Mouse (Mus musculus) limb, embryonic 14.5 days (tissue): ENCODE results near the gene Stat5a. TPM values are rescaled to one million over a fixed set of nuclear protein-coding genes. Genes with fewer than 3 reads are reported as not detected.

Source experiments
- ATAC-seq: fragments of 200-750 bp; cut with Nextera tagmentation; 2 replicates; pipeline ENCODE4 v1.8.0; 2017; ENCODE audit warnings: low read depth, moderate number of reproducible peaks, moderate TSS enrichment; ENCODE audit not compliant: low FRiP score
- DNase-seq: peaks from one replicate; pipeline ENCODE4 v3.0.0-alpha.2; 2015; ENCODE audit warnings: low spot score
- H3K27ac ChIP-seq: fragments of 300-500 bp; sonication (generic); replicated peaks from 2 replicates; pipeline ENCODE4 v1.5.1; 2014; ENCODE audit warnings: low read depth, mild to moderate bottlenecking, low read length, moderate library complexity, mixed read lengths
- H3K27me3 ChIP-seq: fragments of 300-500 bp; sonication (generic); 2 replicates; pipeline ENCODE4 v1.6.1; 2014; ENCODE audit warnings: low read length, mixed read lengths; ENCODE audit not compliant: control insufficient read depth, insufficient read depth
- H3K36me3 ChIP-seq: fragments of 300-500 bp; sonication (generic); 2 replicates; pipeline ENCODE4 v1.6.1; 2014; ENCODE audit warnings: mild to moderate bottlenecking, low read length, moderate library complexity, mixed read lengths; ENCODE audit not compliant: control insufficient read depth, insufficient read depth
- H3K4me1 ChIP-seq: fragments of 300-500 bp; sonication (generic); 2 replicates; pipeline ENCODE4 v1.6.1; 2014; ENCODE audit warnings: antibody characterized with exemption, low read length, mixed read lengths; ENCODE audit not compliant: control insufficient read depth, insufficient read depth
- H3K4me2 ChIP-seq: fragments of 300-500 bp; sonication (generic); replicated peaks from 2 replicates; pipeline ENCODE4 v1.6.1; 2014; ENCODE audit warnings: low read depth, mild to moderate bottlenecking, low read length, moderate library complexity; ENCODE audit not compliant: severe bottlenecking
- H3K4me3 ChIP-seq: fragments of 300-500 bp; sonication (generic); replicated peaks from 2 replicates; pipeline ENCODE4 v1.5.1; 2014; ENCODE audit warnings: low read length
- H3K9ac ChIP-seq: fragments of 300-500 bp; sonication (generic); 2 replicates; pipeline ENCODE4 v1.6.1; 2014; ENCODE audit warnings: mild to moderate bottlenecking, low read depth, low read length, moderate library complexity; ENCODE audit not compliant: severe bottlenecking
- H3K9me3 ChIP-seq: fragments of 300-500 bp; sonication (generic); 2 replicates; pipeline ENCODE4 v1.6.1; 2016; ENCODE audit warnings: low read length; ENCODE audit not compliant: control insufficient read depth
- POLR2A ChIP-seq: fragments of 200-500 bp; IDR thresholded peaks from 2 replicates; pipeline ENCODE4 v1.8.0; 2012; ENCODE audit warnings: inconsistent platforms, mild to moderate bottlenecking, moderate library complexity, borderline replicate concordance; ENCODE audit not compliant: insufficient read depth, insufficient read length; ENCODE audit errors: extremely low read depth
- WGBS: fragments of 180-500 bp; shearing (Covaris S2); extraction: QIAGEN DNeasy Blood & Tissue Kit; methylation state at CpG from one replicate; pipeline ENCODE4 v1.1.7; 2014; 5-methylcytosine and 5-hydroxymethylcytosine counted together
- polyA plus RNA-seq, 2 experiments: library from polyadenylated mRNA; depleted of rRNA in 1 of 2; stranded (reverse) in 1 of 2; unstranded in 1 of 2; fragments of >200 nt; fragmentation: Nextera tagmentation in 1 of 2; extraction: Ambion mirVana in 1 of 2; gene quantifications; 2 replicates each; pipeline versions ENCODE4 v1.2.1 to v1.2.3; 2012 to 2014

The Stat5a gene
- polyA plus RNA-seq (2012; rRNA removed) (8.0 and 11.3 TPM in 2 replicates), polyA plus RNA-seq (2014; fragmentation: Nextera tagmentation; extraction: Ambion mirVana) (5.3 and 7.8 TPM in 2 replicates)

DNA sequence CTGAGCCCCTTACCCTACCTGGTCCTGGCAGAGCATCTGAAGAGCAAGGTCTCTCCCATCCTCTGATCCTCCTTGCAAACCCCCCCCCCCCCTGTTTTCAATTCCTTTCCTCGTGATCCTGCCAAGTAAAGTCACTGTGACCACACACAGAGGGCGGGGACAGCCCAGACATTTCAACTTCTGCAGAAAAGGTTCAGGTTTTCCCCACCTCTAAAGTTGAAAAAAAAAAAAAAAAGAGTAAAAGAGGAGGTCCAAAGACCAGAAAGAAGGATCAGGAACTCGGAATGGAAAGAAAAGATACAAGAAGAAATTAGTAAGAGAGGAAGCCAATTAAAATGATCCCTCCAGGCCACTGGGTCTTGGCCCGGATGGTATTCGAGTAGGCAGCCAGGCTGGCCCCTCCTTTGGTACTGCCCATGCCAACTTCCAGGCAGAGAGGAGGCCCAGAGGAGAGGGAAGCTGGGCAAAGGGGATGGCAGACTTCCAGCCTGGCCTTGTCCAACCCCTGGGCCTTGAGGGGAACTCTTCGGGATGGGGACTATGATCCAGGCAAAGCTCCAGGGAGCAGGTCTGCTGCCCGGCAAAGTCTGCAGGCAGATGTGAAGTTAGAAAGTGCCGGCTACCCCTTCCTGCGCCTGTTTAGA lies at the start of gene Stat5a:
TSS of gene Stat5a (plus strand) at position 417 of the 644 bp plus-strand sequence.
- Histone ChIP-seq H3K9me3 (no peaks in the 10 kb centered on the region), H3K27ac (no peak within 1 kb of the TSS), H3K9ac (peak within 1 kb of the TSS; percentile 56), H3K4me2 (peak within 1 kb of the TSS; percentile 71), H3K36me3 (no peaks in the 10 kb centered on the region), H3K27me3 (peaks cover 19% of the 10 kb centered on the region; the same call in 1 of the 2 replicates), H3K4me1 (peaks cover 4% of the 10 kb centered on the region; the same call in 1 of the 2 replicates), H3K4me3 (peak within 1 kb of the TSS; percentile 47)
- 56% methylated on average over 9 of the region's 9 CpGs for WGBS
- TF ChIP-seq POLR2A = no peak
- ATAC-seq = no peak
- no peak for DNase-seq

DNA sequence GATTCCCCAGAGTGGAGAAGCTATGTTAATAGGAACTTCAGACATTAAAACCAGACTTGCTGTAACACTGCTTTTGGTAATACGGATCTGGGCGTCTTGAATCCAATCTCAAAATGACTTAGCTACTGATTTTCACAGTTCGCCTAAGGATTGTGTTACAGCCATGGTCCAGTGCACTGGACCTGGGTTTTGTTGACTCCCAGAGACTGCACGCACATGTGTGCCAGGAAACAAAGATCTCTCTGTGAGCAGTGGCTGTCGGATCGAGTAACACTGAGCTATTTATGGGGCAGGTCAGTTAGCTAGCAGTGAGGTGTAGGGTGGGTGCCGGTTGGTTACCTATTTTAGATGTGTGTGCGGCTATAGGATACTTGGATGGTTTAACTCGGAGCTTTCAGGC lies 48.6 kb upstream of the Stat5a start:
- Histone ChIP-seq H3K4me3 (no peak overlapping the region), H3K36me3 (no peaks in the 10 kb centered on the region), H3K9me3 (no peaks in the 10 kb centered on the region), H3K4me1 (peaks cover 5% of the 10 kb centered on the region), H3K4me2 (no peak overlapping the region), H3K9ac (no peak overlapping the region), H3K27me3 (no peaks in the 10 kb centered on the region), H3K27ac (peak overlapping the region; percentile 56)
- no peak for TF ChIP-seq POLR2A
- ATAC-seq (peak; percentile 66; the same call in 1 of the 2 replicates), DNase-seq (peak; percentile 33)
- WGBS = 32% methylated on average over 9 of the region's 9 CpGs

DNA sequence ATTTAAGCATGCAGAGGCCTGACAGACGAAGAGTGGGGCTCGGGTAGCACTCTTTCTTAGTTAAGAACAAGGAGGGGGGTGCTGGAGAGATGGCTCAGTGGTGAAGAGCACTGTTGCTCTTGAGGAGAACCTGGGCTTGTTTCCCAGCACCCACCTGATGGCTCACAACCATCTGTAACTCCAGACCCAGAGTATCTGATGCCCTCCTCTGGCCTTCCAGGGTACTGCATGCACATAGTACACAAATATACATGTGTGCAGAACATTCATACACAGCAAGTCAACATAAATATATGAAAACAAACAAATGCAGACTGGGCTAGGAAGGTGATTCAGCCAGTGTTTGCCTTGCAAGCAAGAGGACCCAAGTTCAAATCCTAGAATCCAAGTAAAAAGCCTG lies 48.0 kb upstream of the Stat5a start:
- DNase-seq (no peak), ATAC-seq (no peak)
- H3K27ac ChIP-seq = peak overlapping the region; percentile 56; the same call in 1 of the 2 replicates
- H3K4me3 ChIP-seq = no peak overlapping the region
- H3K4me2 ChIP-seq = no peak overlapping the region
- TF ChIP-seq POLR2A = no peak
- 74% methylated on average over 2 of the region's 2 CpGs for WGBS
- H3K27me3 ChIP-seq = no peaks in the 10 kb centered on the region
- no peak overlapping the region for H3K9ac ChIP-seq
- H3K9me3 ChIP-seq = no peaks in the 10 kb centered on the region
- H3K4me1 ChIP-seq = peaks cover 5% of the 10 kb centered on the region
- no peaks in the 10 kb centered on the region for H3K36me3 ChIP-seq

DNA sequence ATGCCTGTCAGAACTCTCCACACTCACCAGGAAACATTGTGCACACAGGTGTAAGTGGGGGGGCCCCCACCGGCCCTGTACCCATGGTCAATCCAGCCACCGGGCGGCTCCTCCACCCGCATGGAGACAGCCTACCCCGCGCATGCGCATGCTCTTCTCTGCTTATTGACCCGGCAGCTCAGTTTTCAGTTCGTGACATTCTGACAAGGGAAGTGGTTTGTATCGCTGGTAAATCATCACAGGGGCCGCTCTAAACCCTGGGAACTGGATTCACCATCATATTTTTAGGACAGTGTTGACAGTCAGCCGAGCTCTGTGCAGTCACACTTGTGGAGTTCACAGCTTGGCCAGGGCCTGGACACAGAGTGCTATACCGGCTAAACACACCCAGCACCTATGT lies 44.7 kb upstream of the Stat5a start:
- H3K4me1 ChIP-seq = peaks cover 5% of the 10 kb centered on the region
- WGBS = 56% methylated on average over 13 of the region's 13 CpGs
- no peak overlapping the region for H3K4me3 ChIP-seq
- H3K9ac ChIP-seq = no peak overlapping the region
- H3K36me3 ChIP-seq = no peaks in the 10 kb centered on the region
- no peak for ATAC-seq
- peak; percentile 44 for DNase-seq
- TF ChIP-seq POLR2A = no peak
- H3K4me2 ChIP-seq = no peak overlapping the region
- H3K9me3 ChIP-seq = no peaks in the 10 kb centered on the region
- H3K27me3 ChIP-seq = no peaks in the 10 kb centered on the region
- no peak overlapping the region for H3K27ac ChIP-seq

DNA sequence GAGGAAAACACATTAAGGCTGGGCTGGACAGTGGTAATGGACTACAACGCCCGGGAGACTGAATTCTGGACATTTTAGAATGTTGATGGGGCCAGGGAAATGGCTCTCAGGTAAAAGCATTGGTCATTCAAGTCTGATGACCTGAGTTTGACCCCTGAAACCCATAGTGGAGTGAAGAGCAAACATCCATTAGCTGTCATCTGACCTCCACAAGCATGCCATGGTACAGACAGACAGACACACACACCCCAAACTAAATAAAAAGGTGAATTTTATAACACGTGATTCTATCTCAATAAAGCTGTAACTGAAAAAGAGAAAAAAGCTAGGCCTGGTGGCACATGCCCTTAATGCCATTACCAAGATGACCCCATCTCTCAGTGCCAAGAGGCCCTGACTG lies 42.8 kb upstream of the Stat5a start:
- peaks cover 7% of the 10 kb centered on the region for H3K4me1 ChIP-seq
- no peak for DNase-seq
- no peak for ATAC-seq
- H3K4me3 ChIP-seq = no peak overlapping the region
- H3K36me3 ChIP-seq = no peaks in the 10 kb centered on the region
- no peaks in the 10 kb centered on the region for H3K9me3 ChIP-seq
- no peak for TF ChIP-seq POLR2A
- no peak overlapping the region for H3K4me2 ChIP-seq
- no peak overlapping the region for H3K27ac ChIP-seq
- 70% methylated on average over 3 of the region's 3 CpGs for WGBS
- H3K9ac ChIP-seq = no peak overlapping the region
- H3K27me3 ChIP-seq = no peaks in the 10 kb centered on the region
